Mouse (Mus musculus) skeletal muscle tissue, adult 2 months (tissue): ENCODE data around the gene Tra2a.
A peak's percentile ranks its signal among the peaks of the same experiment; 100 is the strongest.

Experiments
- DNase-seq: peaks from one replicate; pipeline ENCODE4 v3.0.0-alpha.2; 2012; ENCODE audit warnings: low read depth, low spot score

Gene Tra2a

DNA sequence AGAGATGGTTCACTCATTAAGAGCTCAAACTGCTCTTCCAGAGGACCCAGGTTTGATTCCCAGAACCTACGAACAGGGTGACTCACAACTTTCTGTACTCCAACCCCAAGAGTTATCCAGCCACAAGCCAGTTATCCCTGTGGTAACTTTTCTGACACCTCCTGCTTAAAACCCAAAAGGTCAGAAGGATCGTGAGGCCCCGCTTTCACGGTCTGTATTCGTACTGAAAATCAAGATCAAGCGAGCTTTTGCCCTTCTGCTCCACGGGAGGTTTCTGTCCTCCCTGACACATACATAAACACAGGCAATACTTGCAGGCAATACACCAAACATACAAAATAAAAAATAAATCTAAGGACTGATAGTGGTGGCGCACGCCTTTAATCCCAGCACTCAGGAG is 27.5 kb downstream of the Tra2a start:
- DNase-seq, result peak; percentile 97

DNA sequence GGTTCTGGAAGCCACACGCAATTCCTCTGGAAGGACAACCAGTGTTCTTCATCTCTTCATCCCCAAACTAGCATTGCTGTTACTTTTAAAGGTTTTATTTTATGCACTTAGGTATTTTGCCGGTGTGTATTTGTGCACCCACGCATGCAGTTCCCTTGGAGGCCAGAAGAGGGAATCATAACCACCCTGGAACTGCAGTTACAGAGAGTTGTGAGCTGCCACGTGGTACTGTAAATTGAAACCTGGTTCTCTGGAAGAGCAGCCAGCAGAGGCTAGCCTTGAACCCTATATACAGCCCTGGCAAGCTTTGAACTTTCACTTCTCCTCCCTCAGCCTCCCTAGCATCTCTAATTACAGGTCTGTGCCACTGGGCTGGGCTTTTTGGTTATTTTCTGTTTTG is 30.5 kb downstream of the Tra2a start:
- DNase-seq, result no peak

- no peak for DNase-seq
Observed at GRCm38 (mm10) chr6:49228126-49228679, 35.6 kb downstream of the Tra2a start.

DNA sequence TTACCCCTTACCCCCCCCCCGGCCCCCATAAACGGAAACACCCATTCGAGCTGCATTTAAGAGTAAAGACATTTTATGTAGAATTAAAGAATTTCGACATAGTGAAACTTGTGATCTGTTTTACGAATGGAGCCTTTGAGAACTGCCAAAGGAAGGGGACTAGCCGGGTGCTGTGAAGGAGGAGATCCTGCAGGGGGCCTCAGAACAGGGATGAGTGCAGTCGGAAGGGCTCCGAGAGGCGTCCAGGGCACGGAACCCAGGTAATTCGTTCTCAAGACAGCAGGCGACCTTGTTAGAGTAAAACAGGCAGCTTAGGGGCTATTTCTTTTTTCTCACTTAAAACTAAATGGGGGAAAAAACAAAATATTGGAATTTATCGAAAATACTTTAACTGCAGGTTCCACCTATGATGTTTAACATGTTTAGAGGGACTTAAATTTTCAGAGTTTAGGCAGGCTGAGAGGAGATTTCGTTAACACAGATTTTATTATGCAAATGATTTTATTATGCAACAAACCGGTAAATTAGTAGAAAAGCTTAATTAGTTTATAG is 36.6 kb downstream of the Tra2a start:
- DNase-seq, result no peak

GRCm38 (mm10) chr6:49225728-49226123 is 38.1 kb downstream of the Tra2a start:
- DNase-seq, result no peak

DNA sequence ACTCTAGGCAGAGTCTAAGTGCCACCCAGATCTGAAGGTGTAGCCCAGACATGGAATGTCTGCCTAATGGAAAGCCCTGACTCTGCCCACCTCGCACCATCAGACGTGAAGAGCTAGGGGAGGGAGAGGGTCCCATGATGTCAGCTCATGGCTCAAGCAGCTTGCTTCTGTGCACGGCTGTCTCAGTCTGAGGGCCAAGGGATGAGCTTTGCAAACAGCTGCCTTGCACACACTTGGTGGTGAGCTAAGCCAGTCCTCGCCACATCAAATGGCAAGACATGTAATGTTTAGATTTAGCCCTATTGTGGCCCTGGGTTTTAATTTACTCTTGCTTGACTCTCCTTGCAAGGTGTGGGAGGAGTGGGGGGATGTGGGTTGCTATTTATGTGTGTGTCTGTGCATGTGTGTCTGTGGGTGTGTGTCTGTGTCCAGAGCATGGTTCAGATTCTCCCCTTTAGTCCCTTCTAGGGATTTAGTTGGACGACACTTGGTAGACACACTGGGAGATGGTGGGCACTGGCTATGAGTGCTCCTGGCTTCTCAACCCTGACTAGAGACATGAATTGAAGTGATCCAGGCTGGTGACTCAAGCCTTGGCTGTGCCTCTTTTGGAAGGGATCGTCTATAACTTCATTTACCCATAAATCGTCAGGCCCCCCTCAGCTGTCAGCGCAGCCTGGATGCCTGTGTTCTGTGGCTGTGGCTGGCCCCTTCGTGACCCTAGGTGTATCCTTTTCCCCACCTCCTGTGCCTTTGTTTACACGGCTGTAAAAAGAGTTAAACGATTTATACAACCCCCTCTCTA is 38.7 kb downstream of the Tra2a start:
- DNase-seq, result no peak

DNA sequence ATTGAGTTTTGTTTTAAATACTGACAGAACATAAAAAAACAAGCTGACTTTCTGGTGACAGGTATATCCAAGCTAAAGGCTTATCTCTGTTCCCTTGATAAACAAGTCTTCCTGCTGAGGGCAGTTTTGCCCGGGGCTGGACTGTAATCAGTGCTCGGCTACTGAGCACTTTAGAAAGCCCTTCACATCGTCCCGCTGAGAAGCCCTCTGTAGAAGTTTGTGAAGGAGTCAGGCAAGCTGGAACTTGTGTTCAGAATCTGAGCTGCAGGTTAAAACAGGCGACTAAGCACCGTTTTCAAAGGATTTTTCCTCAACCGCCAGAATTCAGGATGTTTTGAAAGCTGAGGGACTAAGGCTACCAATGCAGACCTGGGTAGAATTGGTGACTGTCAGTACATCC is 41.9 kb downstream of the Tra2a start:
- no peak for DNase-seq

- DNase-seq, result no peak
Observed at GRCm38 (mm10) chr6:49219920-49220604, 43.8 kb downstream of the Tra2a start.

DNA sequence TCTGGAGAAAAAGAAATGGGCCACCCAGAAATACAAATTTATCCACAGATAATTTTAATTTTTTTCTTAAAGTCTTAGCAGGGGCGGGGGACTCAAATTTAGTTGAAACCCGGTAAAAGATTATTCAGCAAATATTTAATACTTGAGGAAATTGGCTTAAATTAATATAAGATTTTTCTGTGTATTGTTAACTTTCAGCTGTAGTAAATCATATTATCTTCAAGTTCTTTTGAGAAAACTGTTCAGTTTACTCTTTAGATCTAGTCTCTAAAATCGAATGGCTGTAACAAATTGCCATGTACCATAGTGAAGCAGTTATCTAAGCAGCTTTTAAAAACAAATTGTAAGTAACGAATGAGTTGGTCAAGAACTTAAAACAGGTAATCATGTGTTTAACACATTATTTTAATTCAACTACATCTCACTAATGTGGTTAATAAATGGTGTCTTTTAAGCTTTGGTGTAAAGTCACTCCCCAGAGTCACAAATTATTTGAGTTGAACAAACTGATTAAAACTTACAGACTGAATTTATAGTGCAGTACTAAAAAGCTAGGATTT is 44.8 kb downstream of the Tra2a start:
- no peak for DNase-seq

GRCm38 (mm10) chr6:49218275-49218802 is 45.5 kb downstream of the Tra2a start:
- no peak for DNase-seq

DNA sequence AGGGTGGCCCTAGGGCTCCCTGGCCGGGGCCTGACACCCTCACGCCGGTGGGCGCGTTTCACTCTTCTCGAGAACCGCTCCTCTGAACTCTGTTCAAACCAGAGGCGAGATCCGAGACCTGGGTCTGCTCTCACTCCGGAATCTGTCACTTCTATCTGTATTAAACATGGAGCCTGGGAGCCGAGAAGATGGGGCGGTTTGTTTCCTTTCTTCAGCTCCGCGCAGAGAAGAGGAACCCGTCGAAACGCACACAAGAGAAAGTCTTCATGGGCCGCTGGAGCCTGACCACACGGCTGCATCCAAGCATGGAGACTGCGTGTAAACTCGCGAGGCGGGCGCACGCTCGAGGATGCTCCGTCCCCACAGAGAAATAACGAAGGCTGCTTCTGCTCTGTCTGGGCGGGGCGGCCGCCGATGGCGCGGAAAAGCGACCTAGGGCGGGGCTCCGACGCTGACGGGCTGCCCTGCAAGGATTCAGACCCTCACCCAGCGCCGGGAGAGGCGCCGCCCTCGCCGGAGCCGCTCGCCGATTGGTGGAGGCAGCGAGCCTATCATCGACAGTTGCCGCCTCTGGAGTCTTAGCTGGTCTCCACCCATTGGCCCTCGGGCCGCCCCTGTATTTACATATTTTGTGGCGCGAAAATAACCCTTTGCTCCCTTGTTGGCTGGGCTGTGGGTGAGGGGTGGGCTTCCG is 46.1 kb downstream of the Tra2a start:
- no peak for DNase-seq

GRCm38 (mm10) chr6:49216811-49217542 is 46.9 kb downstream of the Tra2a start:
- DNase-seq, result no peak

DNA sequence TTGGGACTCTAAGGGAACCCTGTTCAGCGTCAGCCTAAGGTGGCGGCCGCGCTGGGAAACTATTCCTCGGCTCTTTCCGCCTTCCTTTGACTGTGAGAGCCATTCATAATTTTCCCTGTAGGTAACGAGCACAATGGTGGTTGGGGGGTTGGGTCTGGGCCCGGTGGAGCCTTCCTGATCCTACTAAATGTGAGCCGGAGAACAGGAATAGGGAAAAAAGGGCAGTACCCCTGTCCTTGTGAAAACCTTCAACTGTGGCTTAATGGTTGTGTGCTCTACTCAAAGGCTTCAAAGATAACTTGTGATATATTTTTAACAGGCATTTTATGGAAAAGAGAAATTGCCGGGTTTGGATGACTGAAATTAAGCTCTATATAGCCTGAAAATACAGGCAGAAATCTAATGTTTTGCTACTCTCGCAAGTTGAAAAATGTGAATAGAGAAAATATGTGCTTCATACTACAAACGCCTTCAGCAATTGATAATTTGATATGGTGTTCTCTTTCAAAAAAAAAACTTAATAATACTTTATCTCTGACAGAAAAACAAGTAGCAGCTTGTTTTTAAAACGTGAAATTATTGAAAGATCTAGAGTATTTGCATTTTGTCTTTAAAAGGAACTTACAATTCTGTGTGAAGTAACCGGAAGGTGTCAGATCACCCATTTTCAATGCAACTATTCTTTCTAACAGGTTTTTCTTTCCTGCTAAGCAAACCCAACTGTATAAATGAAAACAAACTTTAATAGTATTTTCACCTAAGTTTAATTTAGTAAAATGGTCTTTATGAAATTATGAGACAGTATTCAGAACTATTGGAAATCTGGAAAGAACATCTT is 47.9 kb downstream of the Tra2a start:
- no peak for DNase-seq

- no peak for DNase-seq
Observed at GRCm38 (mm10) chr6:49214928-49215747, 48.7 kb downstream of the Tra2a start, which contains the start of gene Igf2bp3. TSS of gene Igf2bp3 (minus strand) at chr6:49214957.

GRCm38 (mm10) chr6:49214086-49214927 is 49.5 kb downstream of the Tra2a start:
- no peak for DNase-seq

DNA sequence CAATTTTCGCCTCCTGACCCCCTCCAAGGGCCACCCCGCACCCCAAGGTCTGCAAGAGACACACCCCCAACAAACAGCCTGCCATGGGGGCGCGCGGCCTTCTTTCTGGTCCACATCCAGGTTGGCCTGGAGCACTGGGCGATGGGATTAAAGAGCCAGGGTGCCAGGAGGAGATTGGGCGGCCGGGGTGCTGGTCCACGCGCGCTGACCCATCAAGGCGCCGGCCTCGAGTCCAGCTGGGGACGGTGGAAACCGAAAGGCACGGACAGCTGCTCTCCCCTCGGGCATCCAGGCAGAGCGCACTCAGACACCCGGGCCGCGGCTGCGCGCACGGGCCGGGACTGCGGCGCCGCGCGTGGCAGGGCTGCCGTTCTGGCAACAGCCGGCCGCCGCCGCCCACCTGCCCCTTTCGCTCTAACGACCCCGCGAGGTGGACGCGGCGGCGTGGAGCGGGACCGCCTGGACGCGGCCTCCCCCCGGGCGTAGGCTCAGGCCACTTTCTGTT is 50.2 kb downstream of the Tra2a start:
- DNase-seq, result no peak

GRCm38 (mm10) chr6:49212931-49213580 is 50.8 kb downstream of the Tra2a start:
- DNase-seq, result no peak
